Comparison of ENCODE assay signal across 22 mouse cellular contexts in genomic region chr3:136230602-136231151, GRCm38 (mm10).
DNase-seq lines count a peak whose midpoint lies in the region; ATAC-seq and TF ChIP-seq lines count a peak whose summit lies in the region.
"Had no signal": no experiment of that assay in that cellular context is flagged by ENCODE, and none has a peak within 500 bp of the region (broad histone marks: within the 10 kb centered on the region; RNA-seq: fewer than 3 reads in every experiment).

No protein-coding gene starts in this region.

- no peak for TF ChIP-seq CTCF in MEL (IDR thresholded peaks at IDR 0.05 in 2 of 3, conservative IDR thresholded peaks at IDR 0.05 in 1 of 3; ENCODE audit: control insufficient read depth in 1 of 3, insufficient read depth in 1 of 3, low read depth in 2 of 3, low read length in 3 of 3, poor library complexity in 1 of 3, severe bottlenecking in 1 of 3)

- WGBS in macrophage (ENCODE audit: missing documents), result 90% methylated on average over 3 of the region's 3 CpGs
- WGBS in midbrain, embryonic 15.5 days, result 98% methylated on average over 3 of the region's 3 CpGs
- WGBS in hindbrain, embryonic 14.5 days, result 99% methylated on average over 3 of the region's 3 CpGs

- H3K79me2 ChIP-seq in MEL (ENCODE audit: control insufficient read depth, insufficient read depth, low read length, poor library complexity) (no peaks in the 10 kb centered on the region), macrophage (ENCODE audit: inconsistent target) (no peaks in the 10 kb centered on the region)

- no peak for TF ChIP-seq RAD21 in MEL (IDR thresholded peaks at IDR 0.05; ENCODE audit: low read depth, low read length)

- no peak for ATAC-seq in midbrain, embryonic 15.5 days (replicated peaks)
- no peak for ATAC-seq in hindbrain, embryonic 14.5 days (ENCODE audit: low FRiP score)
- ATAC-seq: activated CD4-positive, CD25-positive, alpha-beta regulatory T cell, adult 4 months; forebrain, embryonic 15.5 days; intestine, embryonic 16.5 days; Patski had no signal

- H3K36me3 ChIP-seq in MEL (ENCODE audit: control insufficient read depth in 1 of 2, insufficient read depth in 2 of 2, low read length in 2 of 2) (peaks cover 0 to 6% of the 10 kb centered on the region in 2 experiments; a peak in 2 of 4 replicates), macrophage (ENCODE audit: inconsistent target) (no peaks in the 10 kb centered on the region)
- no peaks in the 10 kb centered on the region for H3K36me3 ChIP-seq in midbrain, embryonic 15.5 days (replicated peaks)
- no peaks in the 10 kb centered on the region for H3K36me3 ChIP-seq in hindbrain, embryonic 14.5 days (replicated peaks; ENCODE audit: control insufficient read depth, insufficient read depth)
- H3K36me3 ChIP-seq: embryonic facial prominence, embryonic 12.5 days; forebrain, embryonic 15.5 days; G1E; heart, embryonic 15.5 days; hindbrain, embryonic 10.5 days; hindbrain, embryonic 15.5 days had no signal

- H3K9ac ChIP-seq in MEL (ENCODE audit: control insufficient read depth, low read depth, low read length, poor library complexity, severe bottlenecking), result no peak overlapping the region
- H3K9ac ChIP-seq in midbrain, embryonic 15.5 days, result no peak overlapping the region
- H3K9ac ChIP-seq in hindbrain, embryonic 14.5 days, result no peak overlapping the region
- H3K9ac ChIP-seq: embryonic facial prominence, embryonic 12.5 days; forebrain, embryonic 15.5 days; heart, embryonic 15.5 days; hindbrain, embryonic 15.5 days had no signal

- H3K4me1 ChIP-seq in MEL (ENCODE audit: control insufficient read depth in 1 of 2, insufficient read depth in 2 of 2, low read length in 2 of 2), result peaks cover 0 to 6% of the 10 kb centered on the region in 2 experiments; a peak in 2 of 4 replicates
- no peaks in the 10 kb centered on the region for H3K4me1 ChIP-seq in midbrain, embryonic 15.5 days
- H3K4me1 ChIP-seq in hindbrain, embryonic 14.5 days (replicated peaks; ENCODE audit: control insufficient read depth, insufficient read depth, low read length), result no peaks in the 10 kb centered on the region
- H3K4me1 ChIP-seq: embryonic facial prominence, embryonic 12.5 days; forebrain, embryonic 15.5 days; heart, embryonic 15.5 days; hindbrain, embryonic 10.5 days; hindbrain, embryonic 15.5 days had no signal

- DNase-seq in A20 (ENCODE audit: low read depth, low spot score) (peak; percentile 33), MEL (ENCODE audit: low read depth, low spot score) (peak; percentile 43)
- no peak for DNase-seq in cerebellum, adult 11 months
- no peak for DNase-seq in urinary bladder, adult 2 months (ENCODE audit: low spot score)
- no peak for DNase-seq in hindbrain, embryonic 14.5 days (ENCODE audit: low spot score)
- DNase-seq: adrenal gland, postnatal 14 days; cerebellum, adult 18-20 months; cerebellum, postnatal 10 days; gastrocnemius, postnatal 10 days; heart, adult 2 months had no signal

- no peaks in the 10 kb centered on the region for H3K27me3 ChIP-seq in MEL (ENCODE audit: control insufficient read depth in 1 of 2, insufficient read depth in 2 of 2, low read length in 2 of 2)
- H3K27me3 ChIP-seq in midbrain, embryonic 15.5 days (replicated peaks), result no peaks in the 10 kb centered on the region
- no peaks in the 10 kb centered on the region for H3K27me3 ChIP-seq in hindbrain, embryonic 14.5 days (ENCODE audit: control insufficient read depth, insufficient read depth, low read length)
- H3K27me3 ChIP-seq: embryonic facial prominence, embryonic 12.5 days; forebrain, embryonic 15.5 days; heart, embryonic 15.5 days; hindbrain, embryonic 15.5 days; Patski had no signal

- no peaks in the 10 kb centered on the region for H3K9me3 ChIP-seq in MEL (replicated peaks; ENCODE audit: insufficient read depth, low read length)
- H3K9me3 ChIP-seq in midbrain, embryonic 15.5 days, result no peaks in the 10 kb centered on the region
- no peaks in the 10 kb centered on the region for H3K9me3 ChIP-seq in hindbrain, embryonic 14.5 days (ENCODE audit: control insufficient read depth, low read length)
- H3K9me3 ChIP-seq: embryonic facial prominence, embryonic 12.5 days; forebrain, embryonic 15.5 days; G1E; heart, embryonic 15.5 days; hindbrain, embryonic 10.5 days; hindbrain, embryonic 15.5 days had no signal

- no peak for TF ChIP-seq POLR2A in MEL (IDR thresholded peaks at IDR 0.05; ENCODE audit: control insufficient read depth in 1 of 2, insufficient read depth in 1 of 2, low read depth in 1 of 2, low read length in 2 of 2, poor library complexity in 1 of 2)

- H3K4me3 ChIP-seq in MEL (ENCODE audit: control insufficient read depth in 1 of 2, insufficient read depth in 1 of 2, low read depth in 2 of 2, low read length in 2 of 2) (no peak overlapping the region), macrophage (ENCODE audit: inconsistent target) (no peak overlapping the region)
- H3K4me3 ChIP-seq in midbrain, embryonic 15.5 days, result no peak overlapping the region
- no peak overlapping the region for H3K4me3 ChIP-seq in hindbrain, embryonic 14.5 days (replicated peaks; ENCODE audit: low read length)
- H3K4me3 ChIP-seq: embryonic facial prominence, embryonic 12.5 days; forebrain, embryonic 15.5 days; heart, adult 2 months; heart, embryonic 15.5 days; hindbrain, embryonic 10.5 days; hindbrain, embryonic 15.5 days had no signal

- H3K27ac ChIP-seq in MEL (ENCODE audit: control insufficient read depth, low read depth, low read length) (no peak overlapping the region), macrophage (0 out of 2 replicates have a peak overlapping the region, but pooled peaks have one; percentile 1)
- H3K27ac ChIP-seq in midbrain, embryonic 15.5 days, result no peak overlapping the region
- H3K27ac ChIP-seq in hindbrain, embryonic 14.5 days, result no peak overlapping the region
- H3K27ac ChIP-seq: embryonic facial prominence, embryonic 12.5 days; forebrain, embryonic 15.5 days; heart, adult 2 months; heart, embryonic 15.5 days; hindbrain, embryonic 10.5 days; hindbrain, embryonic 15.5 days had no signal

- peak in 1 of 2 experiments; percentile 53; a peak in 2 of 4 replicates for TF ChIP-seq EP300 in MEL (IDR thresholded peaks at IDR 0.05; ENCODE audit: low read depth in 1 of 2, low read length in 2 of 2)

- H3K4me2 ChIP-seq in midbrain, embryonic 15.5 days, result no peak overlapping the region
- H3K4me2 ChIP-seq in hindbrain, embryonic 14.5 days (replicated peaks), result no peak overlapping the region
- H3K4me2 ChIP-seq: embryonic facial prominence, embryonic 12.5 days; forebrain, embryonic 15.5 days; heart, embryonic 11.5 days; heart, embryonic 15.5 days; hindbrain, embryonic 15.5 days had no signal

TF ChIP-seq in MEL, 35 proteins besides CTCF, POLR2A, EP300 and RAD21:
- no peak for TF ChIP-seq NELFE (IDR thresholded peaks at IDR 0.05; ENCODE audit: low read depth, low read length)
- TF ChIP-seq POLR2AphosphoS2 (IDR thresholded peaks at IDR 0.05; ENCODE audit: low read length), result no peak
- TF ChIP-seq MAFK (IDR thresholded peaks at IDR 0.05; ENCODE audit: borderline replicate concordance, low read depth, low read length), result peak; percentile 96
- no peak for TF ChIP-seq ZKSCAN1 (IDR thresholded peaks at IDR 0.05; ENCODE audit: low read depth, low read length)
- peak; percentile 51; the same call in 1 of the 2 replicates for TF ChIP-seq ETS1 (IDR thresholded peaks at IDR 0.05; ENCODE audit: low read depth, low read length)
TF ChIP-seq in MEL: peak in this region for 2.

Comparison
In these comparisons a context has a peak if more than half of its experiments do, and no peak if none do; other contexts are left out.
1. DNase-seq: peak in A20 (single experiment) and MEL (single experiment); none in cerebellum, adult 11 months (single experiment), urinary bladder, adult 2 months (single experiment) and hindbrain, embryonic 14.5 days (single experiment).